Mouse (Mus musculus) ES-Bruce4 (cell line): ENCODE results near the gene Glb1.

Experiments used
- CTCF ChIP-seq: IDR thresholded peaks from one replicate; pipeline ENCODE4 v1.8.1; 2011; ENCODE audit warnings: low read depth, low read length
- EP300 ChIP-seq: IDR thresholded peaks from 2 replicates; pipeline ENCODE4 v1.6.1; 2011; ENCODE audit warnings: low read depth, low read length; ENCODE audit not compliant: insufficient read depth

DNA sequence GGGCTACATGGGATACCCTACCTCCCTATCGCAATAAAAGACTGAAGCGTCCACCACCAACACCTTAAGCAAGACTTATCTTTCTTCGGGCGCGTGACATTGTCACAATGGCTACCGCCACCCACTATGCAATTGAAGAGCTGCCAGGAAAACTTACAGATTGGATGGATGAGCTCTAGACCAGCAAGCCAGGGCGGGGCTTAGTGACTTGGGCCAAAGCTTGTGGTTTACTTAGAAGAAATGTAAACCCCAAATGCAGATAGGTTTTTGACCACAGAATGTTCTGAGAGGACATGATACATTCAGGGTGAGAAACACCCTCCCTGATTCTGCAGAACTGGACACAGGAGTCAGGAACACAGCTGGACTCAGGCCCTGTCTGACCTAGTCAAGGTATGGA, 100.2 kb downstream of the Glb1 start:
- TF ChIP-seq CTCF = no peak
- no peak for TF ChIP-seq EP300
